Mouse (Mus musculus): ENCODE measurements around the gene Med9. TPM values are rescaled to one million over a fixed set of nuclear protein-coding genes. Genes with fewer than 3 reads are reported as not detected.

The Med9 gene
- 32.7 and 36.1 TPM in 2 replicates for polyA plus RNA-seq (2014; fragmentation: Nextera tagmentation; extraction: Ambion mirVana)

- DNase-seq (ENCODE audit: low spot score) (peak; percentile 97), ATAC-seq (ENCODE audit: low FRiP score) (peak; percentile 97)
- Histone ChIP-seq H3K9ac (peak within 1 kb of the TSS; percentile 98), H3K27me3 (ENCODE audit: control insufficient read depth, insufficient read depth, low read length) (no peaks in the 10 kb centered on the region), H3K36me3 (replicated peaks; ENCODE audit: control insufficient read depth, insufficient read depth) (no peaks in the 10 kb centered on the region), H3K27ac (peak within 1 kb of the TSS; percentile 89), H3K4me2 (replicated peaks) (peak within 1 kb of the TSS; percentile 92), H3K4me3 (replicated peaks; ENCODE audit: low read length) (peak within 1 kb of the TSS; percentile 99), H3K9me3 (ENCODE audit: control insufficient read depth, low read length) (no peaks in the 10 kb centered on the region), H3K4me1 (replicated peaks; ENCODE audit: control insufficient read depth, insufficient read depth, low read length) (peaks cover 16% of the 10 kb centered on the region)
- under 1% methylated on average over 43 of the region's 43 CpGs for WGBS
Measured at GRCm38 (mm10) chr11:59947752-59948400, at the start of gene Med9. TSS of gene Med9 (plus strand) at chr11:59948206.

GRCm38 (mm10) chr11:59899711-59900685 lies 48.0 kb upstream of the Med9 start:
- WGBS, result 45% methylated on average over 13 of the region's 13 CpGs
- Histone ChIP-seq H3K4me3 (replicated peaks; ENCODE audit: low read length) (no peak overlapping the region), H3K27me3 (ENCODE audit: control insufficient read depth, insufficient read depth, low read length) (no peaks in the 10 kb centered on the region), H3K9ac (no peak overlapping the region), H3K9me3 (ENCODE audit: control insufficient read depth, low read length) (no peaks in the 10 kb centered on the region), H3K4me1 (replicated peaks; ENCODE audit: control insufficient read depth, insufficient read depth, low read length) (peaks cover 12% of the 10 kb centered on the region; the same call in 1 of the 2 replicates), H3K4me2 (replicated peaks) (no peak overlapping the region), H3K36me3 (replicated peaks; ENCODE audit: control insufficient read depth, insufficient read depth) (no peaks in the 10 kb centered on the region), H3K27ac (peak overlapping the region; percentile 62)
- no peak for DNase-seq (ENCODE audit: low spot score)
- ATAC-seq (ENCODE audit: low FRiP score), result peak; percentile 31; the same call in 1 of the 2 replicates

GRCm38 (mm10) chr11:59900995-59901394 lies 47.0 kb upstream of the Med9 start:
- ATAC-seq (ENCODE audit: low FRiP score), result no peak

GRCm38 (mm10) chr11:59902045-59902726 lies 45.8 kb upstream of the Med9 start:
- 64% methylated on average over 8 of the region's 8 CpGs for WGBS
- H3K4me2 ChIP-seq (replicated peaks), result no peak overlapping the region
- no peak overlapping the region for H3K4me3 ChIP-seq (replicated peaks; ENCODE audit: low read length)
- DNase-seq (ENCODE audit: low spot score), result no peak
- no peaks in the 10 kb centered on the region for H3K9me3 ChIP-seq (ENCODE audit: control insufficient read depth, low read length)
- no peaks in the 10 kb centered on the region for H3K27me3 ChIP-seq (ENCODE audit: control insufficient read depth, insufficient read depth, low read length)
- H3K4me1 ChIP-seq (replicated peaks; ENCODE audit: control insufficient read depth, insufficient read depth, low read length), result peaks cover 12% of the 10 kb centered on the region; the same call in 1 of the 2 replicates
- no peak for ATAC-seq (ENCODE audit: low FRiP score)
- no peak overlapping the region for H3K27ac ChIP-seq
- no peaks in the 10 kb centered on the region for H3K36me3 ChIP-seq (replicated peaks; ENCODE audit: control insufficient read depth, insufficient read depth)
- H3K9ac ChIP-seq, result no peak overlapping the region

More at GRCm38 (mm10) chr11:59900995-59901394, 47.0 kb upstream of the Med9 start:
- no peak overlapping the region for H3K4me3 ChIP-seq (replicated peaks; ENCODE audit: low read length)
- no peak for DNase-seq (ENCODE audit: low spot score)
- H3K27ac ChIP-seq, result no peak overlapping the region
- H3K4me1 ChIP-seq (replicated peaks; ENCODE audit: control insufficient read depth, insufficient read depth, low read length), result peaks cover 12% of the 10 kb centered on the region; the same call in 1 of the 2 replicates
- H3K4me2 ChIP-seq (replicated peaks), result no peak overlapping the region
- H3K9me3 ChIP-seq (ENCODE audit: control insufficient read depth, low read length), result no peaks in the 10 kb centered on the region
- H3K27me3 ChIP-seq (ENCODE audit: control insufficient read depth, insufficient read depth, low read length), result no peaks in the 10 kb centered on the region
- WGBS, result 85% methylated on average over 1 of the region's 1 CpGs
- no peaks in the 10 kb centered on the region for H3K36me3 ChIP-seq (replicated peaks; ENCODE audit: control insufficient read depth, insufficient read depth)
- no peak overlapping the region for H3K9ac ChIP-seq

GRCm38 (mm10) chr11:59906521-59907123 lies 41.4 kb upstream of the Med9 start:
- no peaks in the 10 kb centered on the region for H3K36me3 ChIP-seq (replicated peaks; ENCODE audit: control insufficient read depth, insufficient read depth)
- no peak overlapping the region for H3K9ac ChIP-seq
- WGBS, result 91% methylated on average over 6 of the region's 6 CpGs
- no peak overlapping the region for H3K4me2 ChIP-seq (replicated peaks)
- H3K9me3 ChIP-seq (ENCODE audit: control insufficient read depth, low read length), result no peaks in the 10 kb centered on the region
- no peaks in the 10 kb centered on the region for H3K27me3 ChIP-seq (ENCODE audit: control insufficient read depth, insufficient read depth, low read length)
- ATAC-seq (ENCODE audit: low FRiP score) (no peak), DNase-seq (ENCODE audit: low spot score) (no peak)
- H3K27ac ChIP-seq, result no peak overlapping the region
- H3K4me3 ChIP-seq (replicated peaks; ENCODE audit: low read length), result no peak overlapping the region
- no peaks in the 10 kb centered on the region for H3K4me1 ChIP-seq (replicated peaks; ENCODE audit: control insufficient read depth, insufficient read depth, low read length)

- 71% methylated on average over 3 of the region's 3 CpGs for WGBS
- no peak for ATAC-seq (ENCODE audit: low FRiP score)
- no peak overlapping the region for H3K4me2 ChIP-seq (replicated peaks)
Measured at GRCm38 (mm10) chr11:59908446-59908845, 39.6 kb upstream of the Med9 start.

GRCm38 (mm10) chr11:59910586-59910985 lies 37.4 kb upstream of the Med9 start:
- no peak overlapping the region for H3K27ac ChIP-seq
- no peak overlapping the region for H3K9ac ChIP-seq
- no peaks in the 10 kb centered on the region for H3K36me3 ChIP-seq (replicated peaks; ENCODE audit: control insufficient read depth, insufficient read depth)
- H3K4me3 ChIP-seq (replicated peaks; ENCODE audit: low read length), result no peak overlapping the region
- H3K27me3 ChIP-seq (ENCODE audit: control insufficient read depth, insufficient read depth, low read length), result no peaks in the 10 kb centered on the region
- no peak for DNase-seq (ENCODE audit: low spot score)
- no peaks in the 10 kb centered on the region for H3K4me1 ChIP-seq (replicated peaks; ENCODE audit: control insufficient read depth, insufficient read depth, low read length)
- no peaks in the 10 kb centered on the region for H3K9me3 ChIP-seq (ENCODE audit: control insufficient read depth, low read length)
- H3K4me2 ChIP-seq (replicated peaks), result no peak overlapping the region
- no peak for ATAC-seq (ENCODE audit: low FRiP score)

More at GRCm38 (mm10) chr11:59908446-59908845, 39.6 kb upstream of the Med9 start:
- no peak overlapping the region for H3K4me3 ChIP-seq (replicated peaks; ENCODE audit: low read length)
- H3K9ac ChIP-seq, result no peak overlapping the region
- DNase-seq (ENCODE audit: low spot score), result no peak
- H3K4me1 ChIP-seq (replicated peaks; ENCODE audit: control insufficient read depth, insufficient read depth, low read length), result no peaks in the 10 kb centered on the region
- no peaks in the 10 kb centered on the region for H3K27me3 ChIP-seq (ENCODE audit: control insufficient read depth, insufficient read depth, low read length)
- H3K9me3 ChIP-seq (ENCODE audit: control insufficient read depth, low read length), result no peaks in the 10 kb centered on the region
- no peaks in the 10 kb centered on the region for H3K36me3 ChIP-seq (replicated peaks; ENCODE audit: control insufficient read depth, insufficient read depth)
- no peak overlapping the region for H3K27ac ChIP-seq

- Histone ChIP-seq H3K27ac (no peak overlapping the region), H3K4me1 (replicated peaks; ENCODE audit: control insufficient read depth, insufficient read depth, low read length) (no peaks in the 10 kb centered on the region), H3K9ac (no peak overlapping the region), H3K4me2 (replicated peaks) (no peak overlapping the region), H3K9me3 (ENCODE audit: control insufficient read depth, low read length) (no peaks in the 10 kb centered on the region), H3K4me3 (replicated peaks; ENCODE audit: low read length) (no peak overlapping the region), H3K36me3 (replicated peaks; ENCODE audit: control insufficient read depth, insufficient read depth) (no peaks in the 10 kb centered on the region), H3K27me3 (ENCODE audit: control insufficient read depth, insufficient read depth, low read length) (no peaks in the 10 kb centered on the region)
- WGBS, result 77% methylated on average over 1 of the region's 1 CpGs
- ATAC-seq (ENCODE audit: low FRiP score) (no peak), DNase-seq (ENCODE audit: low spot score) (no peak)
Measured at GRCm38 (mm10) chr11:59911523-59911922, 36.5 kb upstream of the Med9 start.

Measured in hindbrain, embryonic 14.5 days (tissue).